In genomic region chr17:9775668-9776151, GRCm38 (mm10) we compare ENCODE assay signal across 8 mouse cellular contexts.
DNase-seq lines count a peak whose midpoint lies in the region; ATAC-seq and TF ChIP-seq lines count a peak whose summit lies in the region.

No protein-coding gene starts in this region.

- H3K9ac ChIP-seq in neural tube, embryonic 15.5 days (replicated peaks) = no peak overlapping the region

- CTCF ChIA-PET in Patski (lab: Charles Lee) = no interaction called here

- no peak for DNase-seq in gastrocnemius, adult 2 months
- no peak for DNase-seq in gastrocnemius, postnatal 14 days
- no peak for DNase-seq in Patski (ENCODE audit: low read depth, low spot score)
- DNase-seq in frontal cortex, postnatal 10 days (ENCODE audit: low spot score in 2 of 2) = peak; percentile 57 to 79
- DNase-seq in layer of hippocampus, adult 8-10 months (ENCODE audit: low spot score in 2 of 2) = peak; percentile 48 to 78
- no peak for DNase-seq in thymus, adult 18-20 months
- no peak for DNase-seq in urinary bladder, adult 2 months (ENCODE audit: low spot score)

- intact Hi-C loops in gastrocnemius, adult 2 months (cut with DNase I) = no loop called here
- intact Hi-C loops in gastrocnemius, postnatal 14 days (cut with DNase I; ENCODE audit: low total_unique reads) = no loop called here

- no peak overlapping the region for H3K4me2 ChIP-seq in neural tube, embryonic 15.5 days

- 12% methylated on average over 9 of the region's 9 CpGs for WGBS in neural tube, embryonic 15.5 days

- H3K36me3 ChIP-seq in neural tube, embryonic 15.5 days = no peaks in the 10 kb centered on the region

- no peak overlapping the region for H3K4me3 ChIP-seq in gastrocnemius, adult 2 months
- no peak overlapping the region for H3K4me3 ChIP-seq in neural tube, embryonic 15.5 days (replicated peaks)

- H3K27ac ChIP-seq in gastrocnemius, adult 2 months = peak overlapping the region; percentile 69
- peak overlapping the region; percentile 82 for H3K27ac ChIP-seq in neural tube, embryonic 15.5 days (replicated peaks)

- no peak for TF ChIP-seq CTCF in gastrocnemius, adult 2 months (IDR thresholded peaks at IDR 0.05)
- TF ChIP-seq CTCF in Patski (IDR thresholded peaks at IDR 0.05) = no peak

- peaks cover 13% of the 10 kb centered on the region; the same call in 1 of the 2 replicates for H3K4me1 ChIP-seq in neural tube, embryonic 15.5 days

- H3K27me3 ChIP-seq in Patski = no peaks in the 10 kb centered on the region
- no peaks in the 10 kb centered on the region for H3K27me3 ChIP-seq in neural tube, embryonic 15.5 days (replicated peaks)

- H3K9me3 ChIP-seq in neural tube, embryonic 15.5 days (replicated peaks) = no peaks in the 10 kb centered on the region

- peak; percentile 26 for ATAC-seq in Patski
- ATAC-seq in neural tube, embryonic 15.5 days (ENCODE audit: low FRiP score) = peak; percentile 90

- POLR2A ChIA-PET in Patski (lab: Charles Lee) = no interaction called here

- in situ Hi-C loops in Patski (cut with MboI; ENCODE audit: low pct_unique_long_range_greater_than_20kb) = no loop called here

Comparison
In these comparisons a context has a peak if more than half of its experiments do, and no peak if none do; other contexts are left out.
1. DNase-seq: peak in frontal cortex, postnatal 10 days (2 of 2) and layer of hippocampus, adult 8-10 months (2 of 2); none in gastrocnemius, adult 2 months (single experiment), gastrocnemius, postnatal 14 days (single experiment), Patski (single experiment), thymus, adult 18-20 months (0 of 2) and urinary bladder, adult 2 months (single experiment).